Mouse (Mus musculus) cortical plate, adult 2 months (tissue): ENCODE data around the gene Otud1. TPM values are rescaled to one million over a fixed set of nuclear protein-coding genes. Genes with fewer than 3 reads are reported as not detected.

Source experiments
- H3K27ac ChIP-seq: fragments of 200-500 bp; 2 replicates; pipeline ENCODE4 v1.5.1; 2012; ENCODE audit warnings: low read length, control low read depth, inconsistent platforms; ENCODE audit not compliant: insufficient read depth
- H3K4me1 ChIP-seq: fragments of 200-500 bp; 2 replicates; pipeline ENCODE4 v1.6.1; 2011; ENCODE audit warnings: low read length; ENCODE audit not compliant: control insufficient read depth, insufficient read depth
- H3K4me3 ChIP-seq: fragments of 200-500 bp; 2 replicates; pipeline ENCODE4 v1.5.1; 2011; ENCODE audit warnings: mild to moderate bottlenecking, low read length, control low read depth; ENCODE audit not compliant: insufficient read depth
- CTCF ChIP-seq: fragments of 200-500 bp; IDR thresholded peaks from 2 replicates; pipeline ENCODE4 v1.5.1; 2011; ENCODE audit warnings: mild to moderate bottlenecking, control low read depth, low read length; ENCODE audit not compliant: insufficient read depth; ENCODE audit errors: extremely low read depth
- POLR2A ChIP-seq: fragments of 200-500 bp; IDR thresholded peaks from 2 replicates; pipeline ENCODE4 v1.6.1; 2011; ENCODE audit warnings: mild to moderate bottlenecking, low read length, control low read depth; ENCODE audit not compliant: insufficient read depth; ENCODE audit errors: extremely low read depth
- polyA plus RNA-seq: library from polyadenylated mRNA; depleted of rRNA; stranded (reverse); fragments of >200 nt; gene quantifications from 2 replicates; pipeline ENCODE4 v1.2.3, GENCODE M21; 2012; rRNA removed

The Otud1 gene
- polyA plus RNA-seq, 1 experiment = 12.5 TPM

DNA sequence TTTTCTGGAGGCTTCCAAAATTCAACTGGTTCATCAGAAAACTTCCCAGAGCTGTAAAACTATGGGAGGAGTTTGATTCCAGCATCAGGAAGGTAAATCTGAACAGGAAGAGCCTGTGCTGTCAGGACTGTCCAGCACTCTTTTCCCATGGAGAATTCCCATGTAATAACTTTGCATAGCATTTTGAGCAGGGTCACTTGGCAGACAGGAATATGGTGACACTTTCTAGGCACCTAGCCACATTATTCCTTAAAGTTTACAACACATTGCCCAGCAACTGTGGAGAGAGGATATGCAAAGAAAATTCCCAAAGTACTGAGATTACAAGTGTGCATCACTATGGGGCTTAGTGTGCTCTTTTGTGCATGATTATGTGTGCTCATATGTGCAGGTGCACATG lies 46.7 kb downstream of the Otud1 start:
- Histone ChIP-seq H3K4me1 (no peaks in the 10 kb centered on the region), H3K27ac (no peak overlapping the region), H3K4me3 (no peak overlapping the region)
- TF ChIP-seq POLR2A (no peak), CTCF (no peak)

DNA sequence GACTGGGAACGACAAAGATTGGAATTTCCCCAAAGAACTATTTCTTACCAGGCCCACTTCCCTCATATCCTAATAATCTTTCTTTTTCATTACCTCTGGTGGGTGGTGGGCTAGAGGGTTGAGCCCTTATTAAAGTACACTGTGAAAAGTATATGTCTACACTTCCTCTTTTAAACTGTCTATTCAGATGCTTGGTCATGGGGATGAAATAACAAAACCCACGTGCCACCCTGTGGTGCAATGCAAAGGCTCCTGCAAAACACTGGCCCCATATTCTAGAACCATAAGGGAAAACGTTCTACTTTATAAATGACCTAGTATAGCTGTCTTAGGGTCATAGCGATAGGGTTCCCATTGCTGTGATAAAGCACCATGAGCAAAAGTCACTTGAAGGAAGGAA lies 49.3 kb downstream of the Otud1 start:
- no peak overlapping the region for H3K4me3 ChIP-seq
- H3K4me1 ChIP-seq = no peaks in the 10 kb centered on the region
- H3K27ac ChIP-seq = no peak overlapping the region
- TF ChIP-seq CTCF (no peak), POLR2A (no peak)

Other genes with a start within 250 kb of the Otud1 start
- not detected in 2 replicates for gene Ptf1a, start 212.1 kb upstream of the Otud1 start, polyA plus RNA-seq
- gene 4921504E06Rik, start 103.8 kb upstream of the Otud1 start, polyA plus RNA-seq = 0.08 TPM in 1 of 2 replicates, not detected in the other